Mouse (Mus musculus) CD8-positive naive resting alpha-beta T cell, adult 2 months (primary cell): ENCODE data around the gene Zfp362.

Source experiments
- DNase-seq, 2 experiments: peaks; one replicate each; pipeline ENCODE4 v3.0.0; 2022; ENCODE audit warnings: low read depth in 2 of 2, low spot score in 2 of 2

The Zfp362 gene

GRCm38 (mm10) chr4:128801675-128802465 lies 4.0 kb downstream of the Zfp362 start:
- no peak for DNase-seq

DNA sequence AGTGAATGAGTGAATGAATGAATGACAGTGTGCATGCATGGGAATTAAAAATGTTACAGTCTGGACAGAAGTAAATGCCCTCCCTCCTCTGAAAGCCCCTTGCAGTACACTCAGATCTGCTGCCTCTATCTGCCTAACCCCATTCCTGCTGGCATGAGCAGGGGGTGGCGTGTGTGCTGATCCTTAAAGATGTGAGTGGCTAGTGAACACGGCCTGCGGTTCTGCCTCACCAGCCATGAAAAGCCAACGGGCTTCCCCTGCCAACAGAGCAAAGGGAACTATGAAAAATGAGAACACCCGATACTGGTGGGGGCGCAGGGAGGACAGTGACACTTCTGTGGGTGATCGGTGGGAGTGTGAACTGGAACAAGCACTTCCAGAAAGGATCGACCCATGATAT lies 9.1 kb downstream of the Zfp362 start:
- no peak for DNase-seq

GRCm38 (mm10) chr4:128795596-128795995 lies 10.2 kb downstream of the Zfp362 start:
- DNase-seq, result no peak

- no peak for DNase-seq
Measured at GRCm38 (mm10) chr4:128794198-128794597, 11.6 kb downstream of the Zfp362 start.

GRCm38 (mm10) chr4:128793710-128794109 lies 12.1 kb downstream of the Zfp362 start:
- DNase-seq, result no peak

DNA sequence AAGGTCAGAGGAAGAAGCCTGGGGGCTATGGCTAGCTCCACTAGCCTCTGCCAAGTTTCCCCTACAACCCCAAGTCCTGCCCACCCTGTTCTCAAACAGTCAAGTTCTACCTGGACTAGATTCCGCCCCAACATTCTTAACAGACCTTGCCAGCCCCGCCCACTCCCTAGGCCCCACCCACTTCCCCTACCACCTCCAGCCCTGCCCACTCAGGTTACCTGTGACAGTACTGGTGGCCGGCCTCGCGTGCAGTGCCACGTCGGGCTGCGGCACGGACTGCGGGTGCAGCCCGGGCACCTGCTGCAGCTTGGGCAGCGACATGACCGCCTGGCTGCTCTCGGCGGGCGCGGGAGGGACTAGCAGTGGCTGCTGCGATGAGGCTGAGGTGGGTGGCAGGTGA lies 16.2 kb downstream of the Zfp362 start:
- DNase-seq, result no peak

DNA sequence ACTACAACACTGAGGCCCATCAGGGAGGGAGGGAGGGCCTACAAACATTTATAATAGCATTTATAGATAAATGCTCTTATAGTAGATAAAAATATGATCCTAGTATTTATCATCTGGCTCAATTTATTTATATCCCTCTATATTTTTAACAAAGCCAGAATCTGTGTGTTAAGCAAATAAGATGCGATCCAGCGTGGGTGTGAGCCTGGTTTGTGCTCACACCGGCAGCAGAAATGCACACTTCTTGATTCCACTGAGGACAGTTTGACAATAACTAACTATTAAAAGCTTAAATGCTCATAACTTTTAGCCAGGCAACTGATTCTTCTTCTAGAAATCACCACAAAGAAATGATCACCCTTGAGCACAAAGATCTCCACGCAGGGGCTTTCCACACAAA lies 17.7 kb downstream of the Zfp362 start:
- DNase-seq, result no peak

- DNase-seq, result no peak
Measured at GRCm38 (mm10) chr4:128787023-128787939, 18.6 kb downstream of the Zfp362 start.

DNA sequence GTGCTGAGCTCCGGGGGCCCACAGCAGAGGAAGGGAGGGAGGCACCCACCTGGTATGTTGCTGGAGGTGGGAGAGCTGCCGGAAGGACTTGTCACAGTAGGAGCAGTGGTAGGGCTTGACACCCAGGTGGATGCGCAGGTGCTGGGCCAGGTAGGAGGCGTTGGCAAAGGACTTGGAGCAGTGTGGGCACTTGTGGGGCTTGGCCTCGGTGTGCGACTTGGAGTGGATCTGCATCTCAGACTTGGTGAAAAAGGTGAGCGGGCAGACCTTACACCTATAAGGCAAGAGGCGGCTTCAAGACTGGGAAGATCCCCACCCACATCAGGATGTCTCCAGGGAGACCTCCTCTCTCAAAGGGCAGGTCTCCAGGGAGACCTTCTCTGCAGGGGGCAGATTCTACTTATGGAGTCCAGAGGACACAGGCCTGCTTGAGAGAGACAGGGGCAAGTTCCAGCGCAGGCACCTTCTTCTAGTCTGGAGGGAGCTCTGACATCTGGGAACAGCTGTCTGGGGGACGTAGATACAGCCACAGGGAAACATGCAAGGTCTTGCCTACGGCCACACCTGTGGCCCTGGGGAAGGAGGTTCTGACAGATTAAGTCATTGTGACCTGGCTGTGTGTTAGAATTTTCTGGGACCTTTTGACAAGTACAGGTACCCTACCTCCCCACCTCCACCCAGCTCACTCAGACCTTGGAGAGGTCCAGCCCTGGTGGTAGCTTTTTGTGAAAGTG lies 19.8 kb downstream of the Zfp362 start:
- DNase-seq, result no peak

- DNase-seq, result no peak
Measured at GRCm38 (mm10) chr4:128784950-128785631, 20.8 kb downstream of the Zfp362 start.

- DNase-seq, result no peak
Measured at GRCm38 (mm10) chr4:128782645-128783044, 23.2 kb downstream of the Zfp362 start.

- no peak for DNase-seq
Measured at GRCm38 (mm10) chr4:128782037-128782436, 23.8 kb downstream of the Zfp362 start.

- DNase-seq, result no peak
Measured at GRCm38 (mm10) chr4:128777593-128777992, 28.3 kb downstream of the Zfp362 start.

DNA sequence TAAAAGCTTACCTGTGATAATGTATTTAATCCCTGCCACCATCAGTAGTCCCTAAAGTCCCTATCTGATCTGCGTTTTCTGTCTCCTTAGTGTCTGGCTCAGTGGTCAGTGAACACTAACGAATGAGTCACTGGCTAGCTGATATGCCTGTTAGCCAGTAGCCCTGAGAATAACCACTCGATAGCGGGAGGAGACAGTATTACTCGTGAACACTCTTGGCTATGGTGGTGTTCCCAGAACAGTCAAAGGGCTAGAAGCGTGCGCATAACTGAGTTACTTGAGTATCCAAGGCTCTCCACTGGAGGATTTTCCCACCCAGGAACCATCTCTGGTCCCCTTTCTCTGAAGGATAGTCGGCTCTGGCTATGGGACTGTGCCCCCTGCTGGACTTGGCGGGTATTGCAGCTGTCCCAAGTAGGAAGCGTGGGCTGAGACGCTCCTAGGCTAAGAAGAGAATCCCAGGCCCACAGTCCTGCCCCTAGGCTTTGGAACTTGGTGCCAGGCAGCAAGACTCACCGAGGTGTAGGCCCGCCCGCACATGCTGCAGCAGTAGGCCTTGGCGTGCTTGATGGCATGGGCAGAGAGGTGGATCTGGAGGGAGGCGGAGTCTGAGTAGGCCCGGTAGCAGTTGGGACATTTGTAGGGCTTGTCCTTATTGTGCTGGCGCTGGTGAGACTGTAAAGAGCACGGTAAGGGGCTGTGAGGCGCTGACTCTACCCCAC lies 29.1 kb downstream of the Zfp362 start:
- peak; percentile 63 to 72 for DNase-seq

DNA sequence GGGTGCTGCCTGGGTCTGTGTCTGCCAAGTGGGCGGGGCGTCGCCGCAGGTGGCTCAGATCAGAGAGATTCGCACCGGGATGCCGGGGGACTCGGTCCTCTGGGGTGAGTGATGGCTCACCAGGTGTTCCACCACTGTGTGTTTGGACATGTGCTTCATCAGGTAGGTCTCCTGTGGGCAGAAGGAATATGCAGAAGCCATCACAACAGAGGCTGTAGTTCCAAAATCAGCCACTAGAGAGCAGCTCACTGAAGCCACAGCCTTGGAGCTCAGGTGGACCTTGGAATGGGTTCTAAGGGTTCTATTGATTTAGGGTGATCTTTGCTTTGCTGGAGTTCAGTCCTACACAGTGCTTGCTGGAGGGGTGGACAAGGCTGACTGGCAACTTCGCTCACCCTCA lies 31.4 kb downstream of the Zfp362 start:
- peak; percentile 56 to 57 for DNase-seq

GRCm38 (mm10) chr4:128773820-128774219 lies 32.0 kb downstream of the Zfp362 start:
- DNase-seq, result no peak

GRCm38 (mm10) chr4:128770698-128771097 lies 35.1 kb downstream of the Zfp362 start:
- DNase-seq, result no peak

GRCm38 (mm10) chr4:128769569-128770355 lies 36.1 kb downstream of the Zfp362 start:
- DNase-seq, result no peak

DNA sequence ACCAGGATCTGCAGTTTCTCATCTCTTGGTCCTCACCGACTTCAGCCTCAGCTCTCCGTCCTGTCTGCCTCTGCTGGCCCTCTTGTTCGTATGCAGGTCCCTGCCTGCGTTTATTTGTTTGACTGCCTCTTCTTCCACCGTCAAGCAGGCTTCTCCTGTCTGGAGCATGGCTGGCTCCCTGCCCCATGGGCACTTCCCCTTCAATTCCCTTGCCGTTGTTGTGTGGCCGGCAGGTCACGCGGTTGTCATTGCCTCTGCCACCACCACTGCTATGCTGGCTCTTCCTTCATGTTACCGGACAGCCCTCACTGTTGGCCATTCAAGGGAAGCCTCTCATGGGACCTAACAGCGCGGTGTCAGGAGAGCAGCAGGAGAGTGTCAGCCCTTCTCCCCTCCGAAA lies 37.7 kb downstream of the Zfp362 start:
- DNase-seq, result no peak
